Mouse (Mus musculus): ENCODE measurements around the gene Plxnd1.

Gene Plxnd1

GRCm38 (mm10) chr6:115994877-115995520, at the start of gene Plxnd1:
Gene Plxnd1, minus strand, starts transcription at chr6:115995005.
- DNase-seq (ENCODE audit: low read depth, low spot score), result peak; percentile 86

- no peak for DNase-seq (ENCODE audit: low read depth, low spot score)
Observed at GRCm38 (mm10) chr6:116044039-116044438, 49.2 kb upstream of the Plxnd1 start.

GRCm38 (mm10) chr6:116038222-116038621, 43.4 kb upstream of the Plxnd1 start:
- no peak for DNase-seq (ENCODE audit: low read depth, low spot score)

GRCm38 (mm10) chr6:116037281-116037831, 42.6 kb upstream of the Plxnd1 start:
- no peak for DNase-seq (ENCODE audit: low read depth, low spot score)

GRCm38 (mm10) chr6:116036555-116036954, 41.8 kb upstream of the Plxnd1 start:
- DNase-seq (ENCODE audit: low read depth, low spot score), result no peak

- DNase-seq (ENCODE audit: low read depth, low spot score), result no peak
Observed at GRCm38 (mm10) chr6:116031052-116031451, 36.2 kb upstream of the Plxnd1 start.

GRCm38 (mm10) chr6:116024666-116025065, 29.9 kb upstream of the Plxnd1 start:
- DNase-seq (ENCODE audit: low read depth, low spot score), result no peak

GRCm38 (mm10) chr6:116021961-116022485, 27.2 kb upstream of the Plxnd1 start:
- DNase-seq (ENCODE audit: low read depth, low spot score), result peak; percentile 21

- DNase-seq (ENCODE audit: low read depth, low spot score), result no peak
Observed at GRCm38 (mm10) chr6:116015902-116016301, 21.1 kb upstream of the Plxnd1 start.

- no peak for DNase-seq (ENCODE audit: low read depth, low spot score)
Observed at GRCm38 (mm10) chr6:116014111-116014510, 19.3 kb upstream of the Plxnd1 start.

GRCm38 (mm10) chr6:116013687-116014086, 18.9 kb upstream of the Plxnd1 start:
- DNase-seq (ENCODE audit: low read depth, low spot score), result no peak

- peak; percentile 62 for DNase-seq (ENCODE audit: low read depth, low spot score)
Observed at GRCm38 (mm10) chr6:116010541-116010940, 15.7 kb upstream of the Plxnd1 start.

GRCm38 (mm10) chr6:116009426-116009825, 14.6 kb upstream of the Plxnd1 start:
- DNase-seq (ENCODE audit: low read depth, low spot score), result no peak

GRCm38 (mm10) chr6:116007561-116008173, 12.9 kb upstream of the Plxnd1 start:
- peak; percentile 52 for DNase-seq (ENCODE audit: low read depth, low spot score)

- no peak for DNase-seq (ENCODE audit: low read depth, low spot score)
Observed at GRCm38 (mm10) chr6:116006731-116007130, 11.9 kb upstream of the Plxnd1 start.

GRCm38 (mm10) chr6:116005959-116006288, 11.1 kb upstream of the Plxnd1 start:
- DNase-seq (ENCODE audit: low read depth, low spot score), result no peak

GRCm38 (mm10) chr6:116005275-116005958, 10.6 kb upstream of the Plxnd1 start:
- no peak for DNase-seq (ENCODE audit: low read depth, low spot score)

- no peak for DNase-seq (ENCODE audit: low read depth, low spot score)
Observed at GRCm38 (mm10) chr6:116004716-116005115, 9.9 kb upstream of the Plxnd1 start.

- no peak for DNase-seq (ENCODE audit: low read depth, low spot score)
Observed at GRCm38 (mm10) chr6:116004069-116004468, 9.3 kb upstream of the Plxnd1 start.

GRCm38 (mm10) chr6:116003516-116003915, 8.7 kb upstream of the Plxnd1 start:
- peak; percentile 19 for DNase-seq (ENCODE audit: low read depth, low spot score)

- DNase-seq (ENCODE audit: low read depth, low spot score), result no peak
Observed at GRCm38 (mm10) chr6:116002311-116003104, 7.7 kb upstream of the Plxnd1 start.

GRCm38 (mm10) chr6:116000851-116001250, 6.0 kb upstream of the Plxnd1 start:
- no peak for DNase-seq (ENCODE audit: low read depth, low spot score)

Data from CD4-positive helper T cell, adult 2 months (primary cell).